Mouse (Mus musculus) left cerebral cortex, postnatal 25 days (tissue): ENCODE results near the gene Ankrd1. TPM values are rescaled to one million over a fixed set of nuclear protein-coding genes. Genes with fewer than 3 reads are reported as not detected.

ENCODE experiments used
- DNase-seq, 2 experiments: peaks; one replicate each; pipeline ENCODE4 v3.0.0; 2022; ENCODE audit warnings: low spot score in 2 of 2, mixed read lengths in 1 of 2
- intact Hi-C: fragments of 180-260 bp; cut with DNase I; formaldehyde crosslinking; loops from one replicate; pipeline ENCODE4 v1.15.1; 2025
- total RNA-seq, 2 experiments: library from RNA; stranded (reverse); gene quantifications; 2 replicates each; pipeline ENCODE4 v1.2.3; 2021

The Ankrd1 gene
- total RNA-seq, 2 experiments from 2014 or later = not detected

- DNase-seq = peak in 1 of 2 experiments; percentile 41
- intact Hi-C loops = no loop called here
Observed at GRCm38 (mm10) chr19:36111054-36111895, 8.6 kb downstream of the Ankrd1 start.

- DNase-seq = no peak
- intact Hi-C loops = loop anchor here (1.0 kb wide), 1 partner anchor 330 kb away; no protein-coding TSS in a partner anchor
Observed at GRCm38 (mm10) chr19:36110465-36110864, 9.4 kb downstream of the Ankrd1 start.

GRCm38 (mm10) chr19:36109318-36109944 lies 10.5 kb downstream of the Ankrd1 start:
- intact Hi-C loops = no loop called here
- no peak for DNase-seq

GRCm38 (mm10) chr19:36103909-36104308 lies 16.0 kb downstream of the Ankrd1 start:
- intact Hi-C loops = no loop called here
- no peak for DNase-seq

GRCm38 (mm10) chr19:36098916-36099315 lies 21.0 kb downstream of the Ankrd1 start:
- intact Hi-C loops = no loop called here
- DNase-seq = peak in 1 of 2 experiments; percentile 36

GRCm38 (mm10) chr19:36098265-36098664 lies 21.6 kb downstream of the Ankrd1 start:
- intact Hi-C loops = no loop called here
- DNase-seq = no peak

GRCm38 (mm10) chr19:36097194-36097593 lies 22.7 kb downstream of the Ankrd1 start:
- intact Hi-C loops = no loop called here

GRCm38 (mm10) chr19:36090781-36091180 lies 29.1 kb downstream of the Ankrd1 start:
- DNase-seq = peak in 1 of 2 experiments; percentile 45
- intact Hi-C loops = loop anchor here (5.0 kb wide), 1 partner anchor 352 kb away; no protein-coding TSS in a partner anchor

More at GRCm38 (mm10) chr19:36097194-36097593, 22.7 kb downstream of the Ankrd1 start:
- DNase-seq = no peak

GRCm38 (mm10) chr19:36083262-36084225 lies 36.4 kb downstream of the Ankrd1 start, which contains the start of gene Rpp30:
Rpp30 (plus strand) TSS chr19:36083716.
- DNase-seq = peak; percentile 82 to 93
- intact Hi-C loops = loop anchor here (1.0 to 5.0 kb wide), 2 partner anchors 1090 to 1416 kb away; no protein-coding TSS in a partner anchor

- intact Hi-C loops = loop anchor here (1.0 to 5.0 kb wide), 2 partner anchors 1089 to 1415 kb away; no protein-coding TSS in a partner anchor
Observed at GRCm38 (mm10) chr19:36082606-36083261, 37.2 kb downstream of the Ankrd1 start.

GRCm38 (mm10) chr19:36062801-36063529 lies 56.9 kb downstream of the Ankrd1 start:
- no peak for DNase-seq
- intact Hi-C loops = loop anchor here (5.0 kb wide), 2 partner anchors 936 to 1396 kb away; no protein-coding TSS in a partner anchor

More at GRCm38 (mm10) chr19:36082606-36083261, 37.2 kb downstream of the Ankrd1 start:
- peak; percentile 44 to 61 for DNase-seq

Other genes with a start within 250 kb of the Ankrd1 start
- 10 to 100 TPM; 11.4 to 14.3 TPM for gene Htr7, start 62.6 kb downstream of the Ankrd1 start, total RNA-seq
- 10 to 100 TPM; 15.5 to 17.1 TPM for gene Rpp30, start 36.4 kb downstream of the Ankrd1 start, total RNA-seq
- 10 to 100 TPM; 19.5 to 20.1 TPM for gene Pcgf5, start 228.2 kb upstream of the Ankrd1 start, total RNA-seq